Mouse (Mus musculus) liver, embryonic 14.5 days (tissue): ENCODE data around the gene Lamtor4.

ENCODE experiments used
- CTCF ChIP-seq: IDR thresholded peaks from 2 replicates; pipeline ENCODE4 v1.5.1; 2016; ENCODE audit warnings: antibody characterized with exemption, low read depth, control low read depth
- EP300 ChIP-seq: IDR thresholded peaks from 2 replicates; pipeline ENCODE4 v1.6.1; 2016; ENCODE audit warnings: antibody characterized with exemption, low read depth

- TF ChIP-seq CTCF (no peak), EP300 (no peak)
Measured at GRCm38 (mm10) chr5:138226491-138226890, 28.8 kb upstream of the Lamtor4 start.
